Mouse (Mus musculus) neural tube, embryonic 13.5 days (tissue): ENCODE data around the gene Lif. TPM values are rescaled to one million over a fixed set of nuclear protein-coding genes. Genes with fewer than 3 reads are reported as not detected.

Source experiments
- polyA plus RNA-seq: library from polyadenylated mRNA; unstranded; fragments of >200 nt; fragmentation: Nextera tagmentation; extraction: Ambion mirVana; gene quantifications from 2 replicates; pipeline ENCODE4 v1.2.1, GENCODE M21; 2015

Lif gene
- polyA plus RNA-seq, 1 experiment from 2014 or later: not detected

Other genes with a start within 250 kb of the Lif start
- gene Sec14l4, start 226.1 kb upstream of the Lif start, polyA plus RNA-seq: not detected in 2 replicates
- gene Sec14l3, start 192.7 kb upstream of the Lif start, polyA plus RNA-seq: 0.25 TPM in 1 of 2 replicates, not detected in the other
- 5.4 and 6.0 TPM in 2 replicates for gene Mtfp1, start 162.1 kb upstream of the Lif start, polyA plus RNA-seq
- gene Sec14l2, start 134.1 kb upstream of the Lif start, polyA plus RNA-seq: 3.8 and 4.1 TPM in 2 replicates
- 40.5 and 43.7 TPM in 2 replicates for gene Rnf215, start 122.4 kb upstream of the Lif start, polyA plus RNA-seq
- 7.6 and 7.9 TPM in 2 replicates for gene Ccdc157, start 97.3 kb upstream of the Lif start, polyA plus RNA-seq
- gene Sf3a1, start 97.2 kb upstream of the Lif start, polyA plus RNA-seq: 52.3 and 59.6 TPM in 2 replicates
- gene Tbc1d10a, start 70.8 kb upstream of the Lif start, polyA plus RNA-seq: 30.0 and 30.3 TPM in 2 replicates
- gene Castor1, start 39.3 kb upstream of the Lif start, polyA plus RNA-seq: 3.5 and 4.1 TPM in 2 replicates
- gene Osm, start 21.1 kb upstream of the Lif start, polyA plus RNA-seq: not detected in 2 replicates
- 0.17 TPM in 1 of 2 replicates, not detected in the other for gene Hormad2, start 183.5 kb downstream of the Lif start, polyA plus RNA-seq